18 mouse cellular contexts compared by ENCODE assay signal in the genomic region with DNA sequence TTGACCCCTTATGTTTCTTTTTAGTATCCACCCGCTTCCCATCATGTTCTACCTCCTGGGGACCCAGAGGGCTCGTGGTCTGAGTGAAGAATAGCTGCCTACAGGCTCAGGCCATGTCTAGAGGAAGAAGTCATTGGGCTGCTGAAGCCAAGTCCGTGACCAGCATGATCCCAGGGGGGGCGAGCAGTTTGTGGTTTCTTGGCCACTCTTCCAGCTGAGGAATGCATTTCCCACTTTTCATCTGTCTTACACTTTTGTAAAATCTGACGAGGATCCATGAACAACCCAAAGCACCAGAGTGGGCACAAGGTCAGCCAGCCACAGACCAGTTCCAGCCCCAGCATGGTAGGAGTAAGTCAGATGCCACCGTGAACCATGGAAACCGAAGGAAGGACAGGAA. TPM values are rescaled to one million over a fixed set of nuclear protein-coding genes. Genes with fewer than 3 reads are reported as not detected.
DNase-seq lines count a peak whose midpoint lies in the region.
"Had no signal": no experiment of that assay in that cellular context is flagged by ENCODE, and none has a peak within 500 bp of the region (broad histone marks: within the 10 kb centered on the region; RNA-seq: fewer than 3 reads in every experiment).

No protein-coding gene starts in this region.

- intact Hi-C loops in gastrocnemius, postnatal 14 days (cut with DNase I; ENCODE audit: low total_unique reads) = no loop called here

- peak; percentile 15 for DNase-seq in gastrocnemius, adult 18-20 months (ENCODE audit: low spot score)
- DNase-seq in gastrocnemius, postnatal 25 days = no peak
- DNase-seq in heart, adult 11 months = peak; percentile 79
- no peak for DNase-seq in heart, adult 18-20 months
- DNase-seq in gastrocnemius, postnatal 14 days = peak; percentile 22
- DNase-seq in layer of hippocampus, adult 11-12 months (ENCODE audit: low spot score) = no peak
- DNase-seq: adrenal gland, adult 2 months; adrenal gland, postnatal 10 days; adrenal gland, postnatal 25 days; cerebellum, adult 11 months; cerebellum, adult 18-20 months; cerebellum, adult 8-10 months; cerebellum, adult 9-11 months; cerebellum, postnatal 14 days; cerebellum, postnatal 36 days; embryo, embryonic 11 days had no signal

RNA-seq across cellular contexts. Expression of gene Lmx1a, which starts 50.2 kb away (rescaled TPM):
- total RNA-seq in gastrocnemius, adult 18-20 months (2021) = under 1 TPM; 0.11 to 0.21 TPM
- under 1 TPM; 0.43 to 0.51 TPM for total RNA-seq in gastrocnemius, postnatal 25 days (2021)
- total RNA-seq in heart, adult 18-20 months (2021) = not detected
- under 1 TPM; 0.24 to 0.74 TPM for total RNA-seq in gastrocnemius, postnatal 14 days (2021)
- total RNA-seq: adrenal gland, postnatal 25 days; common myeloid progenitor, adult 5-6 weeks; MEL had no signal

Comparison
In these comparisons a context has a peak if more than half of its experiments do, and no peak if none do; other contexts are left out.
1. DNase-seq: peak in gastrocnemius, adult 18-20 months (single experiment), heart, adult 11 months (single experiment) and gastrocnemius, postnatal 14 days (single experiment); none in gastrocnemius, postnatal 25 days (single experiment), heart, adult 18-20 months (0 of 2) and layer of hippocampus, adult 11-12 months (single experiment).